Mouse (Mus musculus): ENCODE results near the gene Rin2. TPM values are rescaled to one million over a fixed set of nuclear protein-coding genes. Genes with fewer than 3 reads are reported as not detected.

Gene Rin2
- total RNA-seq, 4 experiments from 2014 or later = 28.4 to 45.9 (median 35.7) TPM

- no peak for DNase-seq (ENCODE audit: low spot score in 2 of 2)
Measured at GRCm38 (mm10) chr2:145857864-145858263, 182.8 kb downstream of the Rin2 start.

GRCm38 (mm10) chr2:145859442-145859931, 184.5 kb downstream of the Rin2 start:
- DNase-seq (ENCODE audit: low spot score in 2 of 2) = peak in 1 of 2 experiments; percentile 34

- peak; percentile 88 to 91 for DNase-seq (ENCODE audit: low spot score in 2 of 2)
Measured at GRCm38 (mm10) chr2:145859932-145860801, 185.2 kb downstream of the Rin2 start.

- no peak for DNase-seq (ENCODE audit: low spot score in 2 of 2)
Measured at GRCm38 (mm10) chr2:145861193-145862123, 186.4 kb downstream of the Rin2 start.

GRCm38 (mm10) chr2:145862206-145862817, 187.3 kb downstream of the Rin2 start:
- no peak for DNase-seq (ENCODE audit: low spot score in 2 of 2)

- DNase-seq (ENCODE audit: low spot score in 2 of 2) = no peak
Measured at GRCm38 (mm10) chr2:145865344-145865743, 190.3 kb downstream of the Rin2 start.

- DNase-seq (ENCODE audit: low spot score in 2 of 2) = no peak
Measured at GRCm38 (mm10) chr2:145866238-145866637, 191.2 kb downstream of the Rin2 start.

- DNase-seq (ENCODE audit: low spot score in 2 of 2) = no peak
Measured at GRCm38 (mm10) chr2:145866695-145867449, 191.9 kb downstream of the Rin2 start.

GRCm38 (mm10) chr2:145871308-145871707, 196.3 kb downstream of the Rin2 start:
- no peak for DNase-seq (ENCODE audit: low spot score in 2 of 2)

GRCm38 (mm10) chr2:145872099-145872498, 197.1 kb downstream of the Rin2 start:
- no peak for DNase-seq (ENCODE audit: low spot score in 2 of 2)

GRCm38 (mm10) chr2:145873953-145874352, 198.9 kb downstream of the Rin2 start:
- DNase-seq (ENCODE audit: low spot score in 2 of 2) = no peak

- DNase-seq (ENCODE audit: low spot score in 2 of 2) = no peak
Measured at GRCm38 (mm10) chr2:145874879-145875482, 200.0 kb downstream of the Rin2 start.

- no peak for DNase-seq (ENCODE audit: low spot score in 2 of 2)
Measured at GRCm38 (mm10) chr2:145877191-145877590, 202.2 kb downstream of the Rin2 start.

- DNase-seq (ENCODE audit: low spot score in 2 of 2) = no peak
Measured at GRCm38 (mm10) chr2:145880887-145881747, 206.1 kb downstream of the Rin2 start.

- DNase-seq (ENCODE audit: low spot score in 2 of 2) = no peak
Measured at GRCm38 (mm10) chr2:145881932-145882331, 206.9 kb downstream of the Rin2 start.

- no peak for DNase-seq (ENCODE audit: low spot score in 2 of 2)
Measured at GRCm38 (mm10) chr2:145882398-145882797, 207.4 kb downstream of the Rin2 start.

GRCm38 (mm10) chr2:145884036-145884912, 209.3 kb downstream of the Rin2 start:
- no peak for DNase-seq (ENCODE audit: low spot score in 2 of 2)

Measured in layer of hippocampus, adult 8-10 months (tissue).